Mouse (Mus musculus): Measurements from ENCODE around the gene Slc2a2.
"Not testable (repeated sequence)": the region's sequence is repeated elsewhere in the genome, so short reads cannot be mapped to it uniquely, and the experiment has no call there.

The Slc2a2 gene

DNA sequence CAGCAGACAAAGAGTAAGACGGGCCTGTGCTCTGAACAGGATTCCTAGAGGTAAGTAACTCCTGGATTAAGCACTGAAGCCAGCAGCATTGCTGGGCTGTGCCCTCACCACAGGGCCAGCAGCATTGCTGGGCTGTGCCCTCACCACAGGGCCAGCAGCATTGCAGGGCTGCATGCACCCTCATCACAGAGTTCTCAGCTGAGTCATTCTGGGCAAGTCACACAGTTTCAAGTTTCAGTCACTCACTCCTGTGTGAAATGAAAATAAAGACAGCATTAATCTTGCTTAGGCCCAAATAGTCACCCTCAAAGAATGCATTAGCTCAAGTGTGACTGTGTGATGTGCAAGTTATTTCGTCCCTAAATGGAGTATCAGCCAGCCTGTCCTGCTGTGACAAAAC, 37.0 kb downstream of the Slc2a2 start:
- no peak for DNase-seq (ENCODE audit: low read depth)

DNA sequence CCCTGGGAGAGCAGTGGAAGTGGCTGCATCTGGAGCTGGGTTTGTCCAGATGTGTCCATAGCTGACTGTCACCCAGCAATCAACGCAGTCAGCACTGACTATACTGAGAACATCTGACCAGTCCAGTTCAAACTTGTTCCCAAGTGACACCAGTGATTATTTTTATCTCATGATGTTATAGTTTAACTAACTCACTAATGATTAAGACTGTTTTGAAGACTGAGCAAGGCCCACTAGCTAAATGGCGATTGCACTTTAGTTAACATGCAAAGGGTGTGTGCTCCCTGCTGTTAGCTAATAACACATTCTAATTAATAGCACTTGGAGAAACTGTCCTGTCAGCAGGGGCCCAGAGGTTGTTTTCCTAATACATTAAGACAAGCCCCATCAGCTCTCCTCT, 39.3 kb downstream of the Slc2a2 start:
- DNase-seq (ENCODE audit: low read depth) = no peak

- DNase-seq (ENCODE audit: low read depth) = no peak
Measured at GRCm38 (mm10) chr3:28740353-28740752, 42.6 kb downstream of the Slc2a2 start.

GRCm38 (mm10) chr3:28743251-28743650, 45.5 kb downstream of the Slc2a2 start:
- DNase-seq (ENCODE audit: low read depth) = no peak

- DNase-seq (ENCODE audit: low read depth) = peak; percentile 67
Measured at GRCm38 (mm10) chr3:28745835-28746483, 48.3 kb downstream of the Slc2a2 start.

- no peak for DNase-seq (ENCODE audit: low read depth)
Measured at GRCm38 (mm10) chr3:28748151-28748550, 50.4 kb downstream of the Slc2a2 start.

DNA sequence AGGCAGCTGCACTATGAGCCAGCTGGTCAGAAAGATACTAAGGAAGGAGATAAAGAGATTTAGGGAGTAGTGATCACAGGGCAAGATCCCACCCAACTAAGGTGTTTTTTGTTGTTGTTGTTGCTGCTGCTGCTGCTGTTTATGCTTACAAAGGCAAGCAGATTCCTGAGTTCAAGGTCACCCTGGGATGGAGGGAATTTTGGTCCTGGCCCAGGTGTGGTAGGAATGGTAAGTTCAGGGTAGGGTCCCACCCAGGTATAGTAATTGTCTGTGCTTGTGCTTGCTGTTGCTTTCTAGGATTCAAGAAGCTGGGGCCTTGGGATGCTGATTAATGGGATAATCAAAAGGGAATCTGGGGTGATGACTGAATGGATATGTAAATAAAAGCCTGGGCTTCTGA, 51.3 kb downstream of the Slc2a2 start:
- no peak for DNase-seq (ENCODE audit: low read depth)

- no peak for DNase-seq (ENCODE audit: low read depth)
Measured at GRCm38 (mm10) chr3:28755477-28755876, 57.8 kb downstream of the Slc2a2 start.

- no peak for DNase-seq (ENCODE audit: low read depth)
Measured at GRCm38 (mm10) chr3:28761225-28761789, 63.6 kb downstream of the Slc2a2 start.

DNA sequence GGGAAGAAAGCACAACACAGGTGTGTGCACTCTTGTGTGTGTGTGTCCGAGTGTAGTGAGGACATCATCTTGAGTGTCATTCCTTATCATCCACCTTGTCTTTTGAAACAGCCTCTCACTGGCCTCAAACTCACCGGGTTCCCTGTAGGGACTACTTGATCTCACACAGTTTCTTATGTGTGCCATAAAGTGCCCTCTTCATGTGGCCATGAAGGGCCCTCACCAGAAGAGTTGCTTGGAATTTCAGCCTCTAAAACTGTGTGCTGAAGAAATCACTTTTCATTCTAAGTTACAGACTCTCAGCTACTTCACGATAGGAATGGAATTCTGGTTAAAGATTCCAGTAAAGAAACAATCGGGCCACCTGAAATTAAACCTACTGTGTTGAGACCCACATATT, 69.2 kb downstream of the Slc2a2 start:
- no peak for DNase-seq (ENCODE audit: low read depth)

GRCm38 (mm10) chr3:28768222-28768621, 70.5 kb downstream of the Slc2a2 start:
- DNase-seq (ENCODE audit: low read depth) = no peak

DNA sequence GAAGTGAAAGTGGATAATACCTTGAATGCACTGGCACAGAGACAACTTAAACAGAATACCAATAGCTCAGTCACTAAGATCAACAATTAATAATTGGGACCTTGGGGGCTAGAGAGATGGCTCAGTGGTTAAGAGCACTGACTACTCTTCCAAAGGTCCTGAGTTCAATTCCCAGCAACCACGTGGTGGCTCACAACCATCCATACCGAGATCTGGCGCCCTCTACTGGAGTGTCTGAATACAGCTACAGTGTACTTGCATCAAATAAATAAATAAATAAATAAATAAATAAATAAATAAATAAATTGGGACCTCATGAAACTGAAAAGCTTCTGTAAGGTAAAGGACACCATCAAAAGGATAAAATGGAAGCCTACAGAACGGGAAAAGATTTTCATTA, 75.2 kb downstream of the Slc2a2 start:
- not testable (repeated sequence) for DNase-seq (ENCODE audit: low read depth)

DNA sequence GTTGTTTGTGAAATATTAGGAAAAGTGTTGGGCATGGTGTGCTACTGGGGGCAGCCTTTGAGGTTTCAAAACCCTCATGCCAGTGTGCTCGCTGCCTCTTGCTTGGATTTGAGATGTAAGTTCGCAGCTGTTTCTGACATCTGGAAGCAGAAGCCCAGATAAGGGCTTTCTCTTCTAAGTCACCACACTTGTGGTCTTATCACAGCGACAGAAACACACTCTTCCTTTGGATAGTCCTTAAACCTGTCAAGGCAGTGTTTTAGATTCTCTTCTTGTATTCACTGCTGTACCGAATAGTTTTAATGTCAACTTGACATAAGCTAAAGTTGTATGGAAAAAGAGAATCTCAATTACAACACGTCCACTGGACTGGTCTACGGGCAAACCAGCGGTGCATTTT, 77.7 kb downstream of the Slc2a2 start:
- no peak for DNase-seq (ENCODE audit: low read depth)

DNA sequence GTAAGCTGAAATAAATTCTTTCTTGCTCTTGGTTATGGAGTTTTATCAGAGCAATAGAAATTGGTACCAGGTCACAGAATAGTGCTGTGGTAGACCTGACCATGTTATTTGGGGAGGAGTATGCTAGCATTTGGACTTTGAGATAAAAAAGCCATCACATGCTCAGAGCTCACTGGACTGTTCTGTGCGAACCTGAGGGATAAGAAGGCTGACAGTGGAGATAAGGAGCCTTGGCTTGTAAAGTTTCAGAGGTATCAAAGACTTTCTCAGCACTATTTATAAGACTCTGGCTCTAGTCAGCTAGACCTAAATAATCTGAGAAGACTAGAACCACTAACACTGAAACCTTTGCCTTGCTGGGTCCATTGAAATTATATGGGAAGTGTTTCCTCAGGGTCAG, 78.3 kb downstream of the Slc2a2 start:
- DNase-seq (ENCODE audit: low read depth) = no peak

DNA sequence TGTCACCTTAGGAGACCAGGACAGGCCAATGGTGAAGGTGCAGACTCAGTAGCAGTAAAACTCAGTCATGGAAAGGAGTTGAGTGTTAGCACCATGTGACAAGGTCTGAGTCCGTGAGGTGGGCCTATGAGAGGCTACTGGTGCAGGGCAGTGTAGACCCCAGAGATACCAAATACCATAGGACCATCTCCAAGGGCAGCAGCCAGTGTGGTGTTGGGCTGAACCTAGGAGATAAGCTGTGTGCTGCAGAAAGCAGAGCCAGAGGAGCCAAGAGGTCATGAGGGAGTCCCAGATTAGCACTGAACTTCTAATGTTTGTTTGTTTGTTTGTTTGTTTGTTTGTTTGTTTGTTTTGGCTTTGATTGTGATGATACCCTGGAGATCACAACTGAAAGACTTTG, 78.8 kb downstream of the Slc2a2 start:
- DNase-seq (ENCODE audit: low read depth) = no peak

- no peak for DNase-seq (ENCODE audit: low read depth)
Measured at GRCm38 (mm10) chr3:28780511-28780910, 82.8 kb downstream of the Slc2a2 start.

Measured in c-Kit-positive CD71-negative TER-119-negative erythroid progenitor cells, embryonic 14.5 days (primary cell).